Mouse (Mus musculus): ENCODE results near the gene Slc16a5.
"Not testable (repeated sequence)": the region's sequence is repeated elsewhere in the genome, so short reads cannot be mapped to it uniquely, and the experiment has no call there.

DNA sequence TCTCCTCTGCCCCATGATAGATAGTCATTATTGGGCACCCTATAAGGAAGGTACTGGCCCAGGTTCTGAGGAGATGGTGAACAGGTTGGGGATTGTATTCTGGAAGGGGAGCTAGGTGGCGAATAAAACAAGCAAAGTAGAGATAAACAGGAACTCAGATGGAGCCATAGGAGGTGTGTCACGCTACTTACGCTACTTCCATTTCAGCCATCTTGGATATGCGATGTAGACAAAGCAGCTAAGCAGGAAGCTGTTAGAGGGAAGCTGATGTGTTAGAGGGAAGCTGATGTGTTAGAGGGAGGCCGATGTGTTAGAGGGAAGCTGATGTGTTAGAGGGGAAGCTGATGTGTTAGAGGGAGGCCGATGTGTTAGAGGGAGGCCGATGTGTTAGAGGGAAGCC, 15.1 kb downstream of the Slc16a5 start:
- TF ChIP-seq MYOG (IDR thresholded peaks at IDR 0.05; ENCODE audit: control insufficient read depth, extremely low read depth, insufficient read length); CTCF (IDR thresholded peaks at IDR 0.05; ENCODE audit: control insufficient read depth, insufficient read depth, insufficient read length); CEBPB (IDR thresholded peaks at IDR 0.05; ENCODE audit: low read depth): not testable (repeated sequence)

All from C2C12 (cell line).